Mouse (Mus musculus) 416B (cell line): ENCODE measurements around the gene Trip6.

Source experiments
- DNase-seq: peaks from one replicate; pipeline ENCODE4 v3.0.0; 2011; ENCODE audit warnings: low read depth

The Trip6 gene

DNA sequence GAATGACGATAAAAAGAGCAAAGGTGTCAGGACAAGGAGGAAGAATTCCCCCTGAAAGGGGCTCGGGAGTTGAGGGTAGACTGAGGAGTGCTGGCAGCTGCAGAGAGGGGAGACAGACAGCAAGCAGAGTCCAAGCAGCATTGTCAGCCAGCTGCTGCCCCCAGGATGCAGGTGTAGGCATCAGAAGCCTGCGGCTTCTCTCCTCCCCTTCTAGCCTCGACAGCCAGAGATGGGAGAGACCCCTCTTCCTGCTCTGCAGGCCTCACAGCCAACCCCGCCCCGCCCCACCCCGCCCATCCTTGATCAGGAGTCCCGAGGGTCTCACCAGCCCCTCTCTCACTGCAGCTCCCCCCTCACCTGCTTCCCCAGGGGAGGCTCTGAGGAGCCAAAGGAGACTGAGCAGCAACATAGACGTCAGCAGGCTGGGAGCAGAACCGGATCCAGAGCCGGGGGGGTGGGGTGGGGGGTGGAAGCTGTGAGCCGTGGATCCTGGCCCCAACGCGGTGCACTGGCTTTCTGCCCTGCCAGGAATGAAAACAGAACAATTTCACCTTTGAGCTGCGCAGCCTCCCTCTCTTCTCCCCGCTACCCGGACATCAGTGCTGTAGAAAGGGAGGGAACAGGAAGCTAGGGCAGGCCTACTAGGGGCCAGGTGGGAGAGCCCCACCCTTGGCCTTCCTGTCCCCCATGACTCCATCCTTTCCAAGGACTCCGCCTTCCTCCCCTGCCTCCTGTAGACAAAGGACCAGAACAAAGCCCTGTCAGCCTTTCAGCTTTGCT, 45.9 kb downstream of the Trip6 start:
- DNase-seq: no peak

DNA sequence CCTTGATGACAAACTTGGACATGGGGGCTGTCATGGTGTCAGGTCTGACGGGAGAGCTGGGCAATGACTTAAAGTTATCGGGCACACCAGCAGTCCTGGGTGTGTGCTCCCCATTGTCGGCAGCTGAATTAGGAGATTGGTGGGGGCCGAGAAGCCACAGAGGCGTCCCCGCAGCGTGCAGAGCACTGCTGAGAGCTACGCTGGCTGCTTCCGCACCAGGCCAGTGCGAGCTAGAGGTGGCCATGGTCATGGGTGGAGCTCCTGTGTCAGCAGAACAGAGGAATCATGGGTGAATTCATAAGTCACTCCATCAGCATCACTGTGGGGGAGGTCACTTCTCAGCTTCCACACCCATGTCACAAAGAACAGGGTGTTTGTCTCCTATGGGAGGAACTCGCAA, 49.4 kb downstream of the Trip6 start:
- DNase-seq: no peak

DNA sequence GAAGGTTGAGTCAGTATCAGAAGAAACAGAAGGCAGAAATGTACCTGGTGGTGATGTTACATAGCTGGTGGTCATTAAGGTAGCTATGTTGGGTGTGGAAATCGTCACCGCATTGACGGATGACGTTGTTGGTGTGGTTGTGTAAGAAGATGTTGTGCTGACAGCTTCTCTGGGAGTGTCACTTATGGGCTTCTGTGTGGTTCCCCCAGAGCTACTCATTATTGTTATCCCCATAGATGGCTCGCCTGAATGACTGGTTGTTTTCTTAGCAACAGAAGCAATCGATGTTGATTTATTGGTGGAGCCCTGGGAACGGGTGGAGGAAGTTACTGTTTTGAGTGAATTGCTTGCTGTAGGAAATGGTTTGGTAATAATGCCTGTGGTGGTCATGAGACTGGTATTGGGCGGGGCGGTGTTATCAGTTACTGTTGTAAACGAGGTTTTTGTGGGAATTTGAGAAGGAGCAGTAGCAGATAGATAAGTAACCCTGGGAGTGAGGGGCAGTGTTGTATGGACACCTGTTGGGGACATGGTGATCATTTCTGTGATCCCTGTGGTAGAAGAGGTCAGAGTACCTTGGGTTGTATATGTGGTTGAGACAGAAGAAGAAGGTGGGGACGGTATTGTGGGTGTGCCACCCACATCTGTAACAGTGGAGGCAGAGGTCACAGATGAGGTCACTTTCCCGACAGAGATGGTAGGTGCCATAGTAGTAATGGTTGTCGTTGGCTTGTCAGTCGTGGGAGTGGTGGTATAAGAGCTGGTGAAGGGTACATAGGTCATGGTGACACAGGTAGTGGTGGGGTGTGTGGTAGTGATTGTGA, 50.1 kb downstream of the Trip6 start:
- peak; percentile 78 for DNase-seq
